Mouse (Mus musculus): ENCODE data around the gene Cops4.

DNA sequence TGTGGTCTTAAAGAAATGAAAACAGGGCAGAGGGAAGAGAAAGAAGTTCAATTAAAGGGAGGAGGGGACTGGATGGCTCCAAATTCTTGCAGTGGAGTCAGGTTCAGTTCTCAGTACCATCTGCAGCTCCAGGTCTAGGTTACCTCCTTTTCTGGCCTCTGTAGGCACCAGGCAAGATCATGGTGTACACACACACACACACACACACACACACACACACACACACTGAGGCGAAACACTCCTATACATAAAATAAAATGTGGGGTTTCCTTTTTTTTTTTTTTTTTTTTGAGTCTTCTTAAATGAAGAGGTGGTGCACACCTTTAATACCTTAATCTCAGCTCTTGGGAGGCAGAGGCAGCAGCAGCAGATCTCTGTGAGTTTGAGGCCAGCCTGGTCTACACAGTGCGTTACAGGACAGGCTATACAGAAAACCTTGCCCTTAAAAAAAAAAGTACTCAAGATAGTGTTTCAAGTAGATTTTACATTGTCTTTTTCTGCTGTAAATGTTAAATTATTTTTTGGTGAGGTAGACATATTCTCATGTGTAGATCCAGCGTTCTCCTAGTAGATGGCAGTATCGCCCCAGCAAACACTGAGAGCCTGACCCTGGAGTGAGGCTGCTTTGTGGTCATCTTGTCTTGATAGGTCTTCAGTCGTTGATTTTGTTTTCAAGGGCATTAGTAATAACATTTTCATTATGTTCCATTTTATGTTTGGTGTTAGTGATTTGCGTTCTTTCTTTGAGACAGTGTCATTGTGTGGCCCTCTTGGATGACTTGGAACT lies 28.4 kb downstream of the Cops4 start:
- no peak for TF ChIP-seq POLR2A (IDR thresholded peaks at IDR 0.05; ENCODE audit: low read depth, low read length)
- TF ChIP-seq CTCF (IDR thresholded peaks at IDR 0.05; ENCODE audit: extremely low read depth, insufficient read length, insufficient replicate concordance, low read depth, low read length) = peak; percentile 37; the same call in 1 of the 2 replicates
